Mouse (Mus musculus): ENCODE data around the gene Dand5.

DNA sequence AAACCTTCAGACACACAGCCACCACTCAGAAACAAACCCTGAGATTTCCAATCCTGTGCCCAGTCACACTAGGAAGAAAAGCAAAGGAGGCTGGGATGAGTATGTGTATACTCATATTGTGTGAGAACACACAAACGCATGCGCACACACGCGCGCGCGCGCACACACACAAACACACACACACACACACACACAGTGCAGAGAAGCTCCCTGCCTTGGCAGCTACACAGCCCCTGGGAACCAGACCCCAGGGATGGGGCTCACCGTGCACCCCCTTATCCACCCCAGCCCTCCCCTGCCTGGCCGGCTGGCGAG, 8.4 kb downstream of the Dand5 start:
- TF ChIP-seq CTCF (conservative IDR thresholded peaks at IDR 0.05; ENCODE audit: low read length): no peak
- TF ChIP-seq NANOG (IDR thresholded peaks at IDR 0.05; ENCODE audit: borderline replicate concordance, low read length): no peak
- no peak for TF ChIP-seq POU5F1 (IDR thresholded peaks at IDR 0.05; ENCODE audit: borderline replicate concordance, low read length)
